Mouse (Mus musculus) limb, embryonic 11.5 days (tissue): ENCODE results near the gene Zfp213. TPM values are rescaled to one million over a fixed set of nuclear protein-coding genes. Genes with fewer than 3 reads are reported as not detected.

Experiments used
- ATAC-seq: fragments of 200-750 bp; cut with Nextera tagmentation; 2 replicates; pipeline ENCODE4 v1.8.0; 2017; ENCODE audit warnings: low read depth; ENCODE audit not compliant: insufficient number of reproducible peaks, low FRiP score, low TSS enrichment
- DNase-seq: peaks from one replicate; pipeline ENCODE4 v3.0.0-alpha.2; 2015; ENCODE audit warnings: low spot score
- H3K27ac ChIP-seq: fragments of 300-500 bp; sonication (generic); replicated peaks from 2 replicates; pipeline ENCODE4 v1.5.1; 2014; ENCODE audit warnings: low read depth, mild to moderate bottlenecking, low read length
- H3K27me3 ChIP-seq: fragments of 300-500 bp; sonication (generic); 2 replicates; pipeline ENCODE4 v1.6.1; 2014; ENCODE audit warnings: mild to moderate bottlenecking, low read length, mixed read lengths; ENCODE audit not compliant: control insufficient read depth, insufficient read depth
- H3K36me3 ChIP-seq: fragments of 300-500 bp; sonication (generic); 2 replicates; pipeline ENCODE4 v1.6.1; 2014; ENCODE audit warnings: mild to moderate bottlenecking, low read length, moderate library complexity, mixed read lengths; ENCODE audit not compliant: control insufficient read depth, insufficient read depth
- H3K4me1 ChIP-seq: fragments of 300-500 bp; sonication (generic); 2 replicates; pipeline ENCODE4 v1.6.1; 2014; ENCODE audit warnings: low read length, mixed read lengths; ENCODE audit not compliant: control insufficient read depth, insufficient read depth
- H3K4me2 ChIP-seq: fragments of 300-500 bp; sonication (generic); 2 replicates; pipeline ENCODE4 v1.6.1; 2014; ENCODE audit warnings: low read depth, mild to moderate bottlenecking, moderate library complexity; ENCODE audit not compliant: severe bottlenecking
- H3K4me3 ChIP-seq: fragments of 300-500 bp; sonication (generic); 2 replicates; pipeline ENCODE4 v1.5.1; 2014; ENCODE audit warnings: low read depth, low read length
- H3K9ac ChIP-seq: fragments of 300-500 bp; sonication (generic); 2 replicates; pipeline ENCODE4 v1.6.1; 2014; ENCODE audit warnings: mild to moderate bottlenecking, low read length
- H3K9me3 ChIP-seq: fragments of 300-500 bp; sonication (generic); 2 replicates; pipeline ENCODE4 v1.6.1; 2016; ENCODE audit warnings: low read length; ENCODE audit not compliant: control insufficient read depth
- WGBS: fragments of 180-500 bp; shearing (Covaris S2); extraction: QIAGEN DNeasy Blood & Tissue Kit; methylation state at CpG from one replicate; pipeline ENCODE4 v1.1.7; 2014; 5-methylcytosine and 5-hydroxymethylcytosine counted together
- polyA plus RNA-seq: library from polyadenylated mRNA; unstranded; fragments of >200 nt; fragmentation: Nextera tagmentation; extraction: Ambion mirVana; gene quantifications from 2 replicates; pipeline ENCODE4 v1.2.1, GENCODE M21; 2014

Gene Zfp213
- polyA plus RNA-seq = 24.4 and 25.6 TPM in 2 replicates

DNA sequence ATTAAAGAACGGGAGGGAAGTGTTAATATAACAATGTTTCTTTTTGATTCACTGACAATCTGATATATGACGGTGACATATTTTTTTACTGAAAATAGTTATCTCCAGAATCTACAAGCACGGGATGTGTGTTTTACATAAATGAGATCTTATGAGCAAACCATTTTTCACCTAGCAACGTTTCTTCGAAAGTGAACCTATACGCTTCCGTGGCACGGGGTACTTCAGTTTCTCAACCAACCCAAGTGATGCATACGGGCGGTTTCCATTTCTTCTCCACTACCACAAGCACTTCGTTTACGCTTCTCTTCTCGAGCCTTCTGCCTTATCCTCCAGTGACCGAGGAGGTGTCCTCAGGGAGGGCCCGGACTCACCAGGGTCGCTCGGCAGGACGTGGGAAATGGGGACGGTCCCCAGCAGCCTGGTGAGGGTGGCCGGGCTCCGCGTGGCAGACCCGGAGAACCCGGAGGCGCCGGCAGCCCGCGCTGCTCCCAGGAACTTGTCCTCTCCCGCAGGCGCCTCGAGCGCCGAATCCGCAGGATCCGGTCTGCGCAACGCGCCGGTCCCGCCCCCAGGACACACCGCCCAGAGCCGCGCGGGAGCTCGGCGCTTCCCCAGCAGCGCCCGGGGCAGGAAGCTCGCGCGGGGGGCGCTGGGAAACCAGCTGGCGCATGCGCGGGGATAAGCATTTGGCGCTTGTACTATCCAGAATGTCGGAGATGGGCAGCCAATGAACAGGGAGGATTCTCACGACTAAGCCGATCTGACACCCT is at the start of gene Zfp213:
TSS of gene Zfp213 (minus strand) at position 644 of the 773 bp plus-strand sequence.
- Histone ChIP-seq H3K27ac (peak within 1 kb of the TSS; percentile 84), H3K36me3 (peaks cover 16% of the 10 kb centered on the region), H3K4me1 (peaks cover 6% of the 10 kb centered on the region), H3K9ac (peak within 1 kb of the TSS; percentile 91), H3K4me2 (peak within 1 kb of the TSS; percentile 88), H3K27me3 (no peaks in the 10 kb centered on the region), H3K9me3 (no peaks in the 10 kb centered on the region), H3K4me3 (peak within 1 kb of the TSS; percentile 84)
- DNase-seq (peak; percentile 94), ATAC-seq (peak; percentile 92)
- WGBS = 1% methylated on average over 59 of the region's 59 CpGs

GRCm38 (mm10) chr17:23610361-23610800 is 46.3 kb upstream of the Zfp213 start:
- Histone ChIP-seq H3K9ac (no peak overlapping the region), H3K4me1 (no peaks in the 10 kb centered on the region), H3K9me3 (no peaks in the 10 kb centered on the region; the same call in 1 of the 2 replicates), H3K27ac (no peak overlapping the region), H3K36me3 (no peaks in the 10 kb centered on the region), H3K4me2 (no peak overlapping the region), H3K27me3 (no peaks in the 10 kb centered on the region), H3K4me3 (no peak overlapping the region)
- DNase-seq (peak; percentile 75), ATAC-seq (peak; percentile 60; the same call in 1 of the 2 replicates)
- 81% methylated on average over 28 of the region's 28 CpGs for WGBS

DNA sequence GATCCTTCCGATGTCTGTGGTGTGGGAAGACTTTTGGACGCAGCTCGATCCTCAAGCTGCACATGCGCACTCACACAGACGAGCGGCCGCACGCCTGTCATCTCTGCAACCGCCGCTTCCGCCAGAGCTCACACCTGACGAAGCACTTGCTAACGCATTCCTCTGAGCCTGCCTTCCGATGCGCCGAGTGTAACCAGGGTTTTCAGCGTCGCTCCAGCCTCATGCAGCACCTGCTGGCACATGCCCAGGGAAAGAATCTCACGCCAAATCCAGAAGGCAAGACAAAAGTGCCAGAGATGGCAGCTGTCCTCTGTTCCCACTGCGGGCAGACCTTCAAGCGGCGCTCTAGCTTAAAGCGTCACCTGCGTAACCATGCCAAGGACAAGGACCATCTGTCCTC is 45.6 kb upstream of the Zfp213 start:
- Histone ChIP-seq H3K4me2 (no peak overlapping the region), H3K36me3 (no peaks in the 10 kb centered on the region), H3K4me1 (no peaks in the 10 kb centered on the region), H3K9ac (no peak overlapping the region), H3K4me3 (no peak overlapping the region), H3K9me3 (no peaks in the 10 kb centered on the region; the same call in 1 of the 2 replicates), H3K27ac (no peak overlapping the region), H3K27me3 (no peaks in the 10 kb centered on the region)
- 96% methylated on average over 24 of the region's 24 CpGs for WGBS
- ATAC-seq (no peak), DNase-seq (no peak)

DNA sequence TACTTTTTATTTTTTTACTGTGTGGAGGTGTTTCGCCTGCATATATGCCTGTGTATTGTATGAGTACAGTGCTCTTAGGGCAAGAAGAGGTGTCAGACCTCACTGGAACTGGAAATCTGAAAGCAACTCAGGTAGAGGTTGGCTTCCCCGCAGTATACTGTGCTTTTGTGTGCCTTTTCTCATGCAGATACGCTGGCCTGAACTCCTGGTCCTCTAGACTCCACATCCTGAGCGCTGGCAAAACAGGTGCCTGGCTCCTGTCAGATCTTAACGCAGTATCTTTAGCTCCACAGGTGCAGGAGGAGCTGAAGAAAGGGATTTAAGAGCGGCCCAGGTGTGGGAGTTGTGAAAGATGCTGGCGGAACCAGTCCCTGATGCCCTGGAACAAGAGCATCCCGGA is 41.2 kb upstream of the Zfp213 start:
- ATAC-seq = no peak
- Histone ChIP-seq H3K36me3 (no peaks in the 10 kb centered on the region), H3K9ac (no peak overlapping the region), H3K4me1 (peaks cover 6% of the 10 kb centered on the region; the same call in 1 of the 2 replicates), H3K9me3 (no peaks in the 10 kb centered on the region), H3K27me3 (no peaks in the 10 kb centered on the region), H3K4me3 (no peak overlapping the region), H3K4me2 (no peak overlapping the region), H3K27ac (no peak overlapping the region)
- WGBS = 82% methylated on average over 8 of the region's 8 CpGs
- DNase-seq = no peak

- ATAC-seq (no peak), DNase-seq (no peak)
- Histone ChIP-seq H3K4me1 (peaks cover 6% of the 10 kb centered on the region; the same call in 1 of the 2 replicates), H3K9ac (no peak overlapping the region), H3K27ac (no peak overlapping the region), H3K27me3 (no peaks in the 10 kb centered on the region), H3K36me3 (no peaks in the 10 kb centered on the region), H3K9me3 (no peaks in the 10 kb centered on the region), H3K4me2 (no peak overlapping the region), H3K4me3 (no peak overlapping the region)
- WGBS = 71% methylated on average over 7 of the region's 7 CpGs
Observed at GRCm38 (mm10) chr17:23604394-23604793, 40.4 kb upstream of the Zfp213 start.

DNA sequence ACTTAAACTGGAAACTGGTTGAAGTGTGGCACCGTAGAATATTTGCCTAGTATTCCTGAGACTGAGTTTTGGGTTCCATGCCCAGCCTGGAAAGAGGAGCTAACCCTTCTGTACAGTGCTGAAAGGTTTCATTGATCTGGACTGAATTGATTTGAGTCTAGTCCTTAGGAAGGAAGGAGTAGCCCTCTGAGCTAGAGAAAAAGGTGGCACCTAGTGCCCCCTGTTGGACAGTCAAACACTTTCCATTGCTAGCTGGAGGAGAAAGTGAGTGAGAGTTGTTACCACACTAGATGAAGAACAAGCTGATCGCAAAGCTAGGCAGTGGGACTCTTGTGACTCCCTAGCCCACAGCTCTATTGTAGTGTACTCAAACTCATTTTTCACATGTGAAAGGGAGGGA is 39.5 kb upstream of the Zfp213 start:
- peak; percentile 40 for DNase-seq
- WGBS = 71% methylated on average over 2 of the region's 2 CpGs

GRCm38 (mm10) chr17:23603077-23603476 is 39.0 kb upstream of the Zfp213 start:
- WGBS = 42% methylated on average over 8 of the region's 8 CpGs
- DNase-seq (no peak), ATAC-seq (no peak)
- Histone ChIP-seq H3K9me3 (no peaks in the 10 kb centered on the region), H3K27ac (no peak overlapping the region), H3K4me2 (no peak overlapping the region), H3K27me3 (no peaks in the 10 kb centered on the region), H3K36me3 (no peaks in the 10 kb centered on the region), H3K9ac (no peak overlapping the region), H3K4me1 (peaks cover 6% of the 10 kb centered on the region; the same call in 1 of the 2 replicates), H3K4me3 (no peak overlapping the region)

More for the DNA sequence above, 39.5 kb upstream of the Zfp213 start:
- no peak for ATAC-seq
- Histone ChIP-seq H3K36me3 (no peaks in the 10 kb centered on the region), H3K4me1 (peaks cover 6% of the 10 kb centered on the region; the same call in 1 of the 2 replicates), H3K27ac (no peak overlapping the region), H3K9me3 (no peaks in the 10 kb centered on the region), H3K4me3 (no peak overlapping the region), H3K27me3 (no peaks in the 10 kb centered on the region), H3K4me2 (no peak overlapping the region), H3K9ac (no peak overlapping the region)

GRCm38 (mm10) chr17:23601836-23602585 is 38.0 kb upstream of the Zfp213 start:
- Histone ChIP-seq H3K9ac (no peak overlapping the region), H3K4me1 (peaks cover 6% of the 10 kb centered on the region; the same call in 1 of the 2 replicates), H3K4me2 (no peak overlapping the region; the same call in 1 of the 2 replicates), H3K36me3 (no peaks in the 10 kb centered on the region), H3K27ac (no peak overlapping the region), H3K27me3 (no peaks in the 10 kb centered on the region), H3K4me3 (no peak overlapping the region), H3K9me3 (no peaks in the 10 kb centered on the region)
- 45% methylated on average over 10 of the region's 10 CpGs for WGBS
- no peak for ATAC-seq
- DNase-seq = no peak
